Mouse (Mus musculus): ENCODE data around the gene Armh1.

DNA sequence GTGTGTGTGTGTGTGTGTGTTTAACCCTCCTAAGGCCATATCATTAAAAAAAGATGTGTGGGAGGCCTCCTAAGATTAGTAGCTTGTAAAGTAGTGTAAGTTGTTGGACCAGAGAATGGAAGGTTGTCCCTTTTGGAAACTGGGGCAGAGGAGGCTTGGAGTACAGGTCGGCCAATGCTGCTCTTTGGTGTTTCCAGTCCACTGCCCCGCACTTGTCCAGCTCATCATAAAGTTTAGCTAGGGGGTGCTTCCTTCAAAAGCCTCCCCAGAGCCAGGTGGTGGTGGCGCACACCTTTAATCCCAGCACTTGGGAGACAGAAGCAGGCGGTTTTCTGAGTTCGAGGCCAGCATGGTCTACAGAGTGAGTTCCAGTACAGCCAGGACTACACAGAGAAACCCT, 830 bp upstream of the Armh1 start:
- TF ChIP-seq CTCF (IDR thresholded peaks at IDR 0.05; ENCODE audit: low read depth, low read length) (no peak), EP300 (IDR thresholded peaks at IDR 0.05; ENCODE audit: insufficient read depth, low read depth, low read length) (no peak)

Data from ES-Bruce4 (cell line).